Mouse (Mus musculus) testis, postnatal 10 days (tissue): Measurements from ENCODE around the gene Anapc13.

ENCODE experiments used
- DNase-seq: peaks from one replicate; pipeline ENCODE4 v3.0.0; 2021; ENCODE audit warnings: low spot score

Gene Anapc13

GRCm38 (mm10) chr9:102631589-102632147 is 5.6 kb downstream of the Anapc13 start:
- DNase-seq = no peak

- DNase-seq = no peak
These were observed 6.1 kb downstream of the Anapc13 start for GRCm38 (mm10) chr9:102632173-102632572.

- no peak for DNase-seq
These were observed 6.9 kb downstream of the Anapc13 start for GRCm38 (mm10) chr9:102632923-102633537.

- no peak for DNase-seq
These were observed 8.4 kb downstream of the Anapc13 start for GRCm38 (mm10) chr9:102634453-102634852.

GRCm38 (mm10) chr9:102636553-102636952 is 10.5 kb downstream of the Anapc13 start:
- DNase-seq = peak; percentile 71

GRCm38 (mm10) chr9:102637115-102637514 is 11.0 kb downstream of the Anapc13 start:
- DNase-seq = no peak

- DNase-seq = no peak
These were observed 12.9 kb downstream of the Anapc13 start for GRCm38 (mm10) chr9:102638963-102639362.

GRCm38 (mm10) chr9:102639510-102639909 is 13.4 kb downstream of the Anapc13 start:
- no peak for DNase-seq

GRCm38 (mm10) chr9:102641531-102641930 is 15.4 kb downstream of the Anapc13 start:
- DNase-seq = no peak

GRCm38 (mm10) chr9:102643071-102643485 is 17.0 kb downstream of the Anapc13 start:
- DNase-seq = no peak

GRCm38 (mm10) chr9:102643486-102644101 is 17.5 kb downstream of the Anapc13 start:
- peak; percentile 79 for DNase-seq

GRCm38 (mm10) chr9:102645119-102645695 is 19.1 kb downstream of the Anapc13 start:
- DNase-seq = no peak

GRCm38 (mm10) chr9:102647010-102647409 is 20.9 kb downstream of the Anapc13 start:
- DNase-seq = no peak

GRCm38 (mm10) chr9:102649917-102650527 is 23.9 kb downstream of the Anapc13 start:
- no peak for DNase-seq

- no peak for DNase-seq
These were observed 24.5 kb downstream of the Anapc13 start for GRCm38 (mm10) chr9:102650637-102651036.

- DNase-seq = no peak
These were observed 25.2 kb downstream of the Anapc13 start for GRCm38 (mm10) chr9:102651199-102651720.

GRCm38 (mm10) chr9:102656355-102657095 is 30.4 kb downstream of the Anapc13 start:
- no peak for DNase-seq

GRCm38 (mm10) chr9:102668115-102668514 is 42.0 kb downstream of the Anapc13 start:
- no peak for DNase-seq

GRCm38 (mm10) chr9:102668906-102669305 is 42.8 kb downstream of the Anapc13 start:
- no peak for DNase-seq

GRCm38 (mm10) chr9:102673381-102673780 is 47.3 kb downstream of the Anapc13 start:
- DNase-seq = no peak

GRCm38 (mm10) chr9:102675922-102676321 is 49.8 kb downstream of the Anapc13 start:
- DNase-seq = no peak

GRCm38 (mm10) chr9:102681470-102681869 is 55.4 kb downstream of the Anapc13 start:
- DNase-seq = no peak
